Mouse (Mus musculus) limb, embryonic 10.5 days (tissue): Measurements from ENCODE around the gene March1. TPM values are rescaled to one million over a fixed set of nuclear protein-coding genes. Genes with fewer than 3 reads are reported as not detected.

ENCODE experiments used
- DNase-seq: peaks from one replicate; pipeline ENCODE4 v3.0.0-alpha.2; 2017; ENCODE audit warnings: low spot score
- H3K27ac ChIP-seq: fragments of 300-500 bp; sonication (generic); 2 replicates; pipeline ENCODE4 v1.5.1; 2016; ENCODE audit warnings: mild to moderate bottlenecking
- H3K27me3 ChIP-seq: fragments of 300-500 bp; sonication (generic); 2 replicates; pipeline ENCODE4 v1.6.1; 2016; ENCODE audit warnings: low read depth, mild to moderate bottlenecking; ENCODE audit not compliant: poor library complexity, severe bottlenecking
- H3K36me3 ChIP-seq: fragments of 300-500 bp; sonication (generic); 2 replicates; pipeline ENCODE4 v1.6.1; 2016; ENCODE audit warnings: mild to moderate bottlenecking, moderate library complexity
- H3K4me1 ChIP-seq: fragments of 300-500 bp; sonication (generic); 2 replicates; pipeline ENCODE4 v1.6.1; 2016
- H3K4me3 ChIP-seq: fragments of 300-500 bp; sonication (generic); 2 replicates; pipeline ENCODE4 v1.5.1; 2016; ENCODE audit warnings: mild to moderate bottlenecking, moderate library complexity
- H3K9me3 ChIP-seq: fragments of 300-500 bp; sonication (generic); replicated peaks from 2 replicates; pipeline ENCODE4 v1.6.1; 2016; ENCODE audit warnings: mild to moderate bottlenecking
- WGBS: fragments of 180-500 bp; shearing (Covaris S2); methylation state at CpG from one replicate; pipeline ENCODE4 v1.1.7; 2016; 5-methylcytosine and 5-hydroxymethylcytosine counted together
- polyA plus RNA-seq: library from polyadenylated mRNA; unstranded; fragments of >200 nt; fragmentation: Nextera tagmentation; extraction: Ambion mirVana; gene quantifications from 2 replicates; pipeline ENCODE4 v1.2.1, GENCODE M21; 2016

Gene March1
- polyA plus RNA-seq, 1 experiment from 2014 or later: 0.09 TPM

- Histone ChIP-seq H3K4me3 (no peak overlapping the region), H3K9me3 (no peaks in the 10 kb centered on the region), H3K4me1 (no peaks in the 10 kb centered on the region), H3K27ac (no peak overlapping the region), H3K27me3 (no peaks in the 10 kb centered on the region), H3K36me3 (no peaks in the 10 kb centered on the region)
- DNase-seq: no peak
- 76% methylated on average over 2 of the region's 2 CpGs for WGBS
These were observed 591.9 kb downstream of the March1 start for GRCm38 (mm10) chr8:66209553-66209952.

- WGBS: 93% methylated on average over 2 of the region's 2 CpGs
- no peaks in the 10 kb centered on the region for H3K9me3 ChIP-seq
- H3K36me3 ChIP-seq: no peaks in the 10 kb centered on the region
- no peaks in the 10 kb centered on the region for H3K4me1 ChIP-seq
- no peak overlapping the region for H3K27ac ChIP-seq
- no peak overlapping the region for H3K4me3 ChIP-seq
- H3K27me3 ChIP-seq: no peaks in the 10 kb centered on the region
- no peak for DNase-seq
These were observed 592.6 kb downstream of the March1 start for GRCm38 (mm10) chr8:66210294-66210693.

- Histone ChIP-seq H3K27me3 (no peaks in the 10 kb centered on the region), H3K9me3 (no peaks in the 10 kb centered on the region), H3K4me3 (no peak overlapping the region), H3K36me3 (no peaks in the 10 kb centered on the region), H3K4me1 (no peaks in the 10 kb centered on the region), H3K27ac (no peak overlapping the region)
- no peak for DNase-seq
- WGBS: 87% methylated on average over 1 of the region's 1 CpGs
These were observed 602.3 kb downstream of the March1 start for GRCm38 (mm10) chr8:66219974-66220373.

GRCm38 (mm10) chr8:66229931-66230330 is 612.2 kb downstream of the March1 start:
- DNase-seq: no peak
- no peaks in the 10 kb centered on the region for H3K36me3 ChIP-seq
- WGBS: 91% methylated on average over 2 of the region's 2 CpGs

GRCm38 (mm10) chr8:66269546-66269945 is 651.8 kb downstream of the March1 start:
- no peak overlapping the region for H3K4me3 ChIP-seq
- H3K36me3 ChIP-seq: no peaks in the 10 kb centered on the region
- H3K4me1 ChIP-seq: no peaks in the 10 kb centered on the region
- DNase-seq: no peak
- H3K27me3 ChIP-seq: no peaks in the 10 kb centered on the region
- H3K27ac ChIP-seq: no peak overlapping the region
- WGBS: 75% methylated on average over 4 of the region's 4 CpGs
- no peaks in the 10 kb centered on the region for H3K9me3 ChIP-seq

More at GRCm38 (mm10) chr8:66229931-66230330, 612.2 kb downstream of the March1 start:
- H3K27ac ChIP-seq: no peak overlapping the region
- H3K9me3 ChIP-seq: no peaks in the 10 kb centered on the region
- no peaks in the 10 kb centered on the region for H3K4me1 ChIP-seq
- H3K27me3 ChIP-seq: no peaks in the 10 kb centered on the region
- H3K4me3 ChIP-seq: no peak overlapping the region

GRCm38 (mm10) chr8:66270116-66270515 is 652.4 kb downstream of the March1 start:
- no peaks in the 10 kb centered on the region for H3K4me1 ChIP-seq
- WGBS: 86% methylated on average over 2 of the region's 2 CpGs
- H3K27ac ChIP-seq: no peak overlapping the region
- H3K9me3 ChIP-seq: no peaks in the 10 kb centered on the region
- H3K36me3 ChIP-seq: no peaks in the 10 kb centered on the region
- H3K4me3 ChIP-seq: no peak overlapping the region
- no peaks in the 10 kb centered on the region for H3K27me3 ChIP-seq
- DNase-seq: no peak

- Histone ChIP-seq H3K27me3 (no peaks in the 10 kb centered on the region), H3K9me3 (no peaks in the 10 kb centered on the region), H3K4me1 (no peaks in the 10 kb centered on the region), H3K27ac (no peak overlapping the region), H3K36me3 (no peaks in the 10 kb centered on the region), H3K4me3 (no peak overlapping the region)
- no peak for DNase-seq
- 95% methylated on average over 7 of the region's 7 CpGs for WGBS
These were observed 700.1 kb downstream of the March1 start for GRCm38 (mm10) chr8:66317824-66318223.

- H3K36me3 ChIP-seq: no peaks in the 10 kb centered on the region
- WGBS: 74% methylated on average over 4 of the region's 4 CpGs
- no peak for DNase-seq
- H3K4me3 ChIP-seq: no peak overlapping the region
- H3K9me3 ChIP-seq: no peaks in the 10 kb centered on the region
- H3K4me1 ChIP-seq: no peaks in the 10 kb centered on the region
- H3K27me3 ChIP-seq: no peaks in the 10 kb centered on the region
- no peak overlapping the region for H3K27ac ChIP-seq
These were observed 705.5 kb downstream of the March1 start for GRCm38 (mm10) chr8:66323045-66323807.

GRCm38 (mm10) chr8:66326396-66326795 is 708.7 kb downstream of the March1 start:
- H3K4me1 ChIP-seq: no peaks in the 10 kb centered on the region
- no peak overlapping the region for H3K4me3 ChIP-seq
- H3K27me3 ChIP-seq: no peaks in the 10 kb centered on the region
- no peak for DNase-seq
- H3K9me3 ChIP-seq: no peaks in the 10 kb centered on the region
- H3K36me3 ChIP-seq: no peaks in the 10 kb centered on the region
- no peak overlapping the region for H3K27ac ChIP-seq

GRCm38 (mm10) chr8:66332206-66332605 is 714.5 kb downstream of the March1 start:
- no peak overlapping the region for H3K4me3 ChIP-seq
- no peaks in the 10 kb centered on the region for H3K36me3 ChIP-seq
- no peaks in the 10 kb centered on the region for H3K9me3 ChIP-seq
- DNase-seq: no peak
- H3K4me1 ChIP-seq: no peaks in the 10 kb centered on the region
- whole genome bisulfite sequencing: 82% methylated on average over 3 of the region's 3 CpGs
- H3K27me3 ChIP-seq: no peaks in the 10 kb centered on the region
- H3K27ac ChIP-seq: no peak overlapping the region

GRCm38 (mm10) chr8:66334265-66334664 is 716.6 kb downstream of the March1 start:
- Histone ChIP-seq H3K4me1 (no peaks in the 10 kb centered on the region), H3K27me3 (no peaks in the 10 kb centered on the region), H3K27ac (no peak overlapping the region), H3K4me3 (no peak overlapping the region), H3K9me3 (no peaks in the 10 kb centered on the region), H3K36me3 (no peaks in the 10 kb centered on the region)
- DNase-seq: no peak
- WGBS: 84% methylated on average over 3 of the region's 3 CpGs

- no peaks in the 10 kb centered on the region for H3K27me3 ChIP-seq
- H3K36me3 ChIP-seq: no peaks in the 10 kb centered on the region
- DNase-seq: no peak
- H3K4me3 ChIP-seq: no peak overlapping the region
- H3K9me3 ChIP-seq: no peaks in the 10 kb centered on the region
- no peak overlapping the region for H3K27ac ChIP-seq
- WGBS: 87% methylated on average over 3 of the region's 3 CpGs
- no peaks in the 10 kb centered on the region for H3K4me1 ChIP-seq
These were observed 721.9 kb downstream of the March1 start for GRCm38 (mm10) chr8:66339551-66339950.

GRCm38 (mm10) chr8:66342928-66343327 is 725.2 kb downstream of the March1 start:
- DNase-seq: no peak
- Histone ChIP-seq H3K36me3 (no peaks in the 10 kb centered on the region), H3K27ac (no peak overlapping the region), H3K4me1 (no peaks in the 10 kb centered on the region), H3K9me3 (no peaks in the 10 kb centered on the region), H3K27me3 (no peaks in the 10 kb centered on the region), H3K4me3 (no peak overlapping the region)
- WGBS: 83% methylated on average over 1 of the region's 1 CpGs
